Mouse (Mus musculus) 3T3-L1 (cell line): ENCODE measurements around the gene Cdc42ep1.
"Not testable (repeated sequence)": the region's sequence is repeated elsewhere in the genome, so short reads cannot be mapped to it uniquely, and the experiment has no call there.

ENCODE experiments used
- DNase-seq: peaks from one replicate; pipeline ENCODE4 v3.0.0-alpha.2; 2015; ENCODE audit warnings: low read depth, low spot score

The Cdc42ep1 gene

GRCm38 (mm10) chr15:78829636-78830035 is 12.8 kb upstream of the Cdc42ep1 start:
- DNase-seq, result no peak

GRCm38 (mm10) chr15:78830742-78831719 is 11.4 kb upstream of the Cdc42ep1 start:
- no peak for DNase-seq

DNA sequence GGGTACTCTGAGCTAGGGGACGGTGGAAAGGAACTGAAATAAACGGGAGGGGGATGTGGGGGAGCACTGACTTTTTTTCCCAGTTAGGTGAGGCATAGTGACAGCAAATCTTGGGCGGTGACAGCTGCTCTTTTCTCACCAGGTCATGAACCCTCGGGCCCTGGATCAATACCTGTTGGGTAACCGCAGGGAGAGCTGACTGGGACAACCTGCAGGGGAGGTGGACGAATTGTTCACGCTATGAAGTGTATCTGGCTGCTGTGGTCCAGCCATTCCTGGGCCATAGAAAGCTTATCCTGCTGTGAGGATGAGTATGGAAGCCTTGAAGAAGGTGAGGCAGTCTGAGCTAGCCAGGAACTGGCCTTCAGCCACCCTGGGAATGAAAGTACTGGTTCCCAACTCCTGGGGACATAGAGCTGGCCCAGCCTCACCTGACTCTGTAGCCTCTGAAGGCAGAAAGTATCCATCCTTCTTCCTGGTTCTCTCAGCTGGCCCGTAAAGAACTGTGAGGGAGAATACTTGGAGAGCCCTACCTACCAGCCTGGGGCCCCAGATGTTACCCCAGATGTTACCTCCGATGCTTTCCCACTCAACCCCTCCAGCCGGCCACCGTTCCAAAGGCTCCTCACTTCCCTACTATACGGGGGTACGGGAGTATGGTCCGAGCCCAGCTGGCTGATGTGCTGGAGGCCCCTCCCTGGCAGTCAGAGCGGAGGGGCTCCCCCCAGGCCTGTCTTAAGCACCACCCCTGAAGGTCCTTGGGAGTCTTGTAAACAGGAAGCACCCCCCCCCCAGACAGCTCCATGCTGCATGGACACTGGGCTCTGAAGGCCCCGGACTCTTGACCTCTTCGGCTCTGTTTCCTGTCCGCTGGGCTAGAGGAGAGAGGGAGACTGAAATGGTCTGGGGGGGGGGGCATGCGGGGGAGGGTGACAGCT is 10.4 kb upstream of the Cdc42ep1 start:
- no peak for DNase-seq

DNA sequence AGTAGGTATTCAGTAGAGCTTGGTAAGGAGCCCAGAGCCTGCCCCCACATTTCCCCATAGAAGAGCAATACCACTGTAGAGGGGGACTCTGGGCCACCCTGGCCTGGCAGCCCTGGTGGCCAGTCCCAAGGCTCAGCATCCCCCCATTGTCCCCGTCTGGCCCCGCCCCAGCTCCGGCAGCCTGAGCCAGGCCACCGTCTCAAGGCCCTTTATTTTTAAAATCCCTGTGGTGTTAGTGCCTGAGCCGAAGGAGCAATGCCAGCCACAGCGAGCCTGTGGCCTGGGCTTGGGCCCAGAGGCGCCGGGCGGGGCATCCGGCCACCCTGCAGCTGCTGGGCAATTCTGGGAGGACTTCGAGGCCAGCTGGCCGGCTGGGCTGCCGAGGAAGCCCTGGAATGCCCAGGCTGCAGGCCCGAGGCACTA is 9.7 kb upstream of the Cdc42ep1 start:
- peak; percentile 85 for DNase-seq

DNA sequence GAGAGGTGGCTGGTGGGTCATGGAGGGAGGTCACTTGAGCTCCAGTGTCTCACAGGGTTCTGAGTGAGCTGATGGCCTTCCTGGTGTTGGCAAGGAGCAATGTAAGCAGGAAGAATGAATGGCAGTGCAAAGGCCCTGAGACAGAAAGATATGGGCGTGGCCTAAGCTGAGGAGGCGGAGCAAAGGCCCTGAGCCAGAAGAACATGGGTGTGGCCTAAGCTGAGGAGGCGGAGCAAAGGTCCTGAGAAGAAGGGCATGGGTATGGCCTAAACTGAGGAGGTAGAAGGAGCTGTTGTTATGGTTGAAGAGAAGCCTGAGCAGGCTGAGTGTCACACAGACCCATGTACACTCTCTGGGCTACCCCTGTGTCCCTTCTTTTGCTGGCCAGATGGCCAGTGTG is 8.8 kb upstream of the Cdc42ep1 start:
- DNase-seq, result peak; percentile 78

GRCm38 (mm10) chr15:78834233-78835005 is 8.0 kb upstream of the Cdc42ep1 start:
- DNase-seq, result peak; percentile 95

- DNase-seq, result peak; percentile 76
Observed at GRCm38 (mm10) chr15:78835200-78836085, 7.0 kb upstream of the Cdc42ep1 start.

DNA sequence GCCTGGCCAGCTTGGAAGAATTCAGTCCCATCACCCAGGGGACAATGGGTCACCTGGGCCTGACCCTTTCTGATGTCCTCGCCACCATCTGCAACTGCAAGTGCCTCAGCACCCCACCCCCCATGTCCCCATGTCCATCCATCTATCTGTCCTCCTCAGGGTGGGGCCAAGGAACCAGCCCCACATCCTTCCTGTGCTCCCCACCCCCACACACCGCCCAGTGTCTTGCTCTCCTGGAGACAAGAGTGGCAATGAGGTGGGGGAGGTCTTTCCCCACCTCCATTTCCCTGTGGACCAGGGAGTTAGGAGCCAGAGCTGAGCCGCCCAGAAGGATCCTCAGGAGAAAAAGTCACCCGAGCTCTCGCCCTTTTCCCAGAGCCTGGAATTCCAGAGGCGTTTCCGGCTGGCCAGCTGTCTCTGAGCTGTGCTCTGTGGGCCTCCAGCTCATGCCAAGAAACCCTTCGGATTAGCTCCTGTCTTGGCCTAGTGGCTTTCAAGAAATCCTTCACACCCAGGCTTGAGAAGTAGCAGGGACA is 6.3 kb upstream of the Cdc42ep1 start:
- peak; percentile 81 for DNase-seq

DNA sequence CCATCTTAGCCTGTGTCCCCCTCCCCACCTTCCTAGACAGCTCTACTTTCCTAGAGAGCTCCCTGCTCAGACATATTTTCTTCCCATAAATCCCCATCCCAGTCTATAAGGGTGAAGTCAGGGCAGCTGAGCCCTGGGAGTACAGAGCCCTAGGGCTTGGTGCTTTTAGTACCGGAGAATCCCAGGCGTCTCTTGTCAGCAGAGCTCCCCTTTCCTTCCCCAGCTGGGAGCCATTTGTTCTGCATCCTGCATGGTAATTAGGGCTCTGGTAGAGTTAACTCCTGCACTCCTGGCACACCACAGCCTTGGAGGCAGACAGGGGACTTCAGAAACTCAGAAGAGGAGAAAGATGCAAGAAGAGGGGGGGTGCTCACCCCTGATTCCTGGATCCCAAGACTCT is 2.7 kb upstream of the Cdc42ep1 start:
- no peak for DNase-seq

DNA sequence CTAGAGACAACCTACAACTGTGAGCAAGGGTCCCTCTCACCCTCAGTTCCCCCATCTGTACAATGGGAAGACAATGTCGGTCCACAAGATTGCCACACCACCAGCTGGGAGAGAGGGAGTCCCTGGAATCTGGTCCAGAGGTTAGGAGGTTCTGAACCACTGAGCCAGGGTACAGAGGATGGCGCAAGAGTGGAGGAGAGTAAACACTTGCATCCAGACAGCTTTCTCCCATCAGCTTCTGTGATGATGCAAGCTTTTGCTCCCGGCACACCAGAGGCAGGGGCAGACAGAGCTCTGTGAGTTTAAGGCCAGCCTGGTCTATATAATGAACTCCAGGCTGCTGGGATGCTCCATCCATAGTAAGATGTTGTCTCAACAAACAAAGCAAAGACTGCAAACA is 2.2 kb upstream of the Cdc42ep1 start:
- DNase-seq, result peak; percentile 60

DNA sequence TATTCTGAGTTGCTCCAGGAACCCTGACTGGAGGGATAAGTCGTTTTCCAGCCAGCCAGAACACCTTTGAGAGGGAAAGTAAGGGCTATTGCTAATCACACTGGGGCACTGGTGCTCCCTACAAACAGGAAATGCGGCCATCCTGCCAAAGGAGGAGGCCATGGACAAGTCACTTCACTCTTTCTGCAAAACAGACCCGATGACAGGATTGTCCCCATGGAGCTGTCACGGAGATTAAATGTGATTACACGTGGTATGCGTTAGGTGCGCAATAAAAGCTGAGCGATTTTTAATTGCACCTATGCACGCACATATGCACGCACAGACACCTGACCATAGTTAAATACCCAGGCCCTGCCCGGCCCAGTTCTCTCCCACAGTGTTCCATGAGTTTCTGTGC is 1.7 kb upstream of the Cdc42ep1 start:
- no peak for DNase-seq

GRCm38 (mm10) chr15:78841161-78841790 is 1.1 kb upstream of the Cdc42ep1 start:
- no peak for DNase-seq

- no peak for DNase-seq
Observed at GRCm38 (mm10) chr15:78843581-78844469, 1.4 kb downstream of the Cdc42ep1 start.

DNA sequence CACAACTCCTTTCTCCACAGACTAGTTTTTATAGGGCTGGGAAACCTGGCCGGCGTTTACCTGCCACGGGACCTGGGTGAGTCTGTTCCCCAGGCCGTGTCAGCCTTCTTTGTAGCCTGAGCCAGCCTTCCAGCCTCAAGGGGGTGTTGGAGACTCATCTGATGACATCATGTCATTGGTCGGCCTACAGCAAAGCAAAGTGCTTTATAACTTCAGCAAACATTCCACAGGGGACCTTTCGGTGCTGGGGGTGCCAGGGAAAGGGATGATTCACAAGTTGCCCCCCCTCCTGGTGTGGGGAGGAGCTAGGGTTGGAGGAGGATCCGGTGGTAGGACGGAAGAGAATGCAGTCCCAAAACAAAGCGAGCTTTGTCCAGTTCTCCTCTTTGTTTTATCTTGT is 2.4 kb downstream of the Cdc42ep1 start:
- peak; percentile 95 for DNase-seq

DNA sequence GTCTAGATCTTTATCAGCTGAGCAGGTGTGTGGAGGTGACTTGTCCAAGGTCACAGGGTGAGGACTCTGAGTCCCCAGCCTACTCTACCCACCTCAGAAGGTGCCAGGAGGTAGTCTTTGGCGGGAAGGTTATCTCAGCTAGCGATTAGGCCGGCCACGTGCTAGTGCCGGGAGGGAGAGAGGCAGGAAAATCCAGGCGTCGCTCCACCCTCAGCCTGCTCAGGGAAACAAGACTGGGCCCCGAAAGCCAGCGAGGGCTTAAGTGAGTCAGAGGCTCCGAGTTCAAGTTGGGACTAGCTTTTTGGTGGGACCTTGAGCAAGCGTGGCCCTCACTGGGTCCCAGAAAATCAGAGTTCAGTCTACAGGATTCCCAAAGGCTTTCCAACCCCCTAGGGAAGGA is 2.9 kb downstream of the Cdc42ep1 start:
- no peak for DNase-seq

DNA sequence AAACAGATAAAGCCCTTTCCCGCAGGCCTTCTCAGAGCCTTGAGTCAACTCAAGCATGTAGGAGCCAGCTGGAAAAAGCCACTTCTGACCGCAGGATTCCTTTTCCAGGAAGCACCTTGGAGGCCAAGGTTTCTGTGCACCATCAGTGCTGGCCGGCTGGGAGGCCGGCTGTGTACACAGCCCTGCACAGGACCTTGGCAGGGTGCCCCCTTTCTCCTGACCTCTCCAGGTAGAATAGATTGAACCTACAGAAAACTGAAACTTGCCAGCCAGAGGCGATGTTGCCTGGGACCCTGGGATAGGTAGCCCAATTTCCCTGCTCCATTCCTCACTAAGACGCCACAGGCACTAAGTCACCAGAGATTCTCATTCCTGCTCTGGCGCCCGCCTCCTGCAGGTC is 3.4 kb downstream of the Cdc42ep1 start:
- DNase-seq, result no peak

GRCm38 (mm10) chr15:78846352-78846751 is 3.9 kb downstream of the Cdc42ep1 start:
- DNase-seq, result no peak

DNA sequence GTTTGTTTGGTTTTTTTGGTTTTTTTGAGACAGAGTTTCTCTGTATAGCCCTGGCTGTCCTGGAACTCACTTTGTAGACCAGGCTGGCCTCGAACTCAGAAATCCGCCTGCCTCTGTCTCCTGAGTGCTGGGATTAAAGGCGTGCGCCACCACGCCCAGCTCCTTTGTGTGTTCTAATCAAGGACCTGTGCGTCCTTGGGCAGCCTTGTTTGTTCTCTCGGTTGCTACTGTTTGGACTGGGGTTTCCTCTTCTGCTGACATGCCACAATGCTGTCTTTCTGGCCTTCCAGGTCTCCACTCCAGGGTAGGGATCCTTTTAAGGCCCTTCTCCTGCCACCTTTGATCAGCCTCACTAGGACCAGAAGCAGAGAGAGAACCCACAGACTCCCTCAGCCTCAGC is 4.4 kb downstream of the Cdc42ep1 start:
- DNase-seq, result not testable (repeated sequence)

- DNase-seq, result peak; percentile 85
Observed at GRCm38 (mm10) chr15:78848467-78848866, 6.0 kb downstream of the Cdc42ep1 start.
